Mouse (Mus musculus): ENCODE measurements around the gene A430078G23Rik.

Gene A430078G23Rik

DNA sequence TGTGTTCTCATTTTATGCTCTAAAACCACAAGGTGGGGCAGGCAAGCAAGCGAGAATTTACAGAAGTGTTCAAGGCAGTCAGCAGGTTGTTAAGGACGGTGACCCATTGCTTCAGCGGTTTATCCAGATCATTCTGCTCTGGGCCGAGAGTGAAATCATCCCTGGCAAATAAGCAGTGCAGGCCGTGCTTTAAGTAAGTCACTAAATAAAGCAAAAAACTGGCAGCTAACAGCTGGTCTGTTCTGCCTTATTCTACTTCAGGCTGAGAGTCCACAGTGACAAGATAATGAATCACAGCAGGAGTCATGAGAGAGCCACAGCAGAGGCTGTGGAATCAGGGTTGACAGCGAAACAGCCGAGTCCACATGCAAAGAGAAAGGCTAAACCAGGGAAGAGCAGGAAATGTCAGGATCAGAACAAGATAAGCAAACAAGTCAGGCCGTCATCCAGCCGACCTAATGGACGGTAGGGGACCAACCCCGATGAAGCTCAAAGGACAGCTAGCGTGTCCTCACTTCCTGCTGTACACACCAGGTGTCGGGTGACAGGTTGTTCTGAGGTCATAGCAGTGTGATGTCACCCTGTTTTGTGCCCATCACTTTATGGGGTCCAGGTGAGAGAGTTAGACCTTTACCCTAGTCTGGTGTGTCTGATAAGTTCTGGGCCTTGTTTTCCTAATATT is 4.9 kb upstream of the A430078G23Rik start:
- DNase-seq (ENCODE audit: low spot score), result peak; percentile 65

DNA sequence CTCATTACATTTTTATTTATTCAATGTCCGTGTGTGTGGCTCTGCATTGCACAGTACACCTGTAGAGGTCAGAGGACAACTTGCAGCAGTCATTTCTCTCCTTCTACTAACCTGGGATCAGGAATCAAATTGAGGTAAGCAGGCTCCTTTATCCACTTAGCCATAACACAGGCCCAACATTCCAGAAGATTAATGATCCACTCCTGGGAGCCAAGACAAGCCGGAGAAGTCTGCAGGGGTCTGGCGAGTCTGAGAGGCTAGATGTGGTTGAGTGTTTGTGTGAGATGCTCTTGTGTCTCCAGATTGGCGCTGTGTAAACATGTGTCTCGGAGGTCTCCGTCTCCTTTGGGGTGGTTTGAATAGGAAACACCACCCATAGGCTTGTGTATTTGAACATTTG is 2.5 kb upstream of the A430078G23Rik start:
- no peak for DNase-seq (ENCODE audit: low spot score)

DNA sequence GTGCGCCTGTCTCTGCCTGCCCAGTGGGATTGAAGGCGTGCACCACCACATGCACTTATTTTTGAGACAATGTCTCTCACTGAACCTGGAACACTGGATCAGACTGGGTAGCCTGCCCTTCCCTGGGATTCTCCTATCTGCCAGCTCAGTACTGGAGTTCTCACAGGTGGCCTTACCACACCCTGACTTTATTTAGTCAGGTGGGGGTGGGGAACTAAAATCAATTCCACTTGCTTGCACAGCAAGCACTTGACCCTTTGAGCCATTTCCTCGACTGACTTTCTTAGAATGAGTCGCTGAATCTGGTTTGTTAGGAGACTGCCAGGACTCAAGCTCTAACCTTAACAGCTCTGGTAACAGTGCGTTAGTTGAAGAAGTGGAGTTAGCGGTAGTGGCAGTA is 500 bp upstream of the A430078G23Rik start:
- no peak for DNase-seq (ENCODE audit: low spot score)

DNA sequence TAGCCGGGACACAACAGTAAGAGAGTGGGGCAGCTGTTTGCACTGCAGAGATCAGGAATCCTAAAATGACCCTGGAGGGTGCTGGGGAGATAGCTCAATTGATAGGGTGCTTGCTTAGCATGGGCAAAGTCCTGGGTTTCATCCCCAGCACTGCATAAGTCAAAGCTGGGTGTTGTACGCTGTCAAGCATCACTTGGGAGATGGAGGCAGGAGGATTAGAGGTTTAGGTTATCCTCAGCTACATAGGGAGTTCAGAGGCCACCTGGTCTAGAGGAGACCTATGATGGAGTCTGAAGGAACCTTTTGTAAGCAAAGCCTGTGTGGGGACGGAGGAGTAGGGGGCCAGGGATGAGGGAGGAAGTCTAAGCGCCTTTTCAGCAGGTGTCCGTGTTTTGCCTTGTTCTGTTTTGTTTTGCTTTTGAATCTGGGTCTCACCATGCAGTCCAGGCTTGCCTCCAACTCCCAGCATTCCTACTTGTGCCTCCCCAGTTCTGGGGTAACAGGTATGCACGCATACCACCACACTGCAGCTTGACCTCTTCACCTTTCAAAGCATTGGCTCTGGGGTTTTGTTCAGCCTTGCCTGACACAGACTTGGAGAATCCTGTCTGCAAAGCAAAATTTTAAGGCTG is 712 bp downstream of the A430078G23Rik start:
- no peak for DNase-seq (ENCODE audit: low spot score)

DNA sequence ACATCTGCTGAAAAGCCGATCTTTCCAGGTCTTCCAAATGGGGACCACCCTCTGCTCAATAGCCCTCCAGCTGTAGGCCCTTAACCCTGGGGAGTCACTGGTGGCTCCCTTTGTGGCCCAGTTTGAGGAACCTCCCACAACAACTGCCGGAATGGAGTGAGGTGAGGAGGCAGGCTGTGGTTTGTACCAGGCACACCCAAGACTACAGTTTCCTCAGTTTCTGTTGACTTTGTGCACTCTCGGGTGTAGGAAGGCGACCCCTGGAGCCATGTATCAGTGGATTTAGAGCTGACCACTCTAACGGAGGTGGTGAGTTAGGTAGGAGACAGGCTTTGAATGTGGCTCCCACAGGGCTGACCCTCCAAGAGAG is 1.2 kb downstream of the A430078G23Rik start:
- DNase-seq (ENCODE audit: low spot score), result no peak

DNA sequence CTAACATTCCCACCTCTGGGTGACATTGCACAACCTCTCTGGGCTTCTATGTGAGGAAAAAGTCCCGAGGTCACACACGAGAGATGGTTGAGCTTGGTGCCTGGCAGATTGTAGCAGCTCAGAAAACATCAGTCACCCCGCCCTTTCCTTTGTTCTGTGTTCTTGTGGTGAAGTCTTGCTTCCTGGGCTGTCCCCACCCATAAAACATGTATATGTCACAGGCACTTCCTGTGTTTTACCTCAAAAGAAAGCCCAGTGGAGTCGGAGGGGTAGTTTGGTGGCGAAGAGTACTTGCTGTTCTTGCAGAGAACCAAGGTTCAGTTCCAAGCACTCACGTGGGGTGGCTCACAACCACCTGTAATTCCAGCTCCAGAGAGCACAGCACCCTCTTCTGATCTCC is 2.4 kb downstream of the A430078G23Rik start:
- DNase-seq (ENCODE audit: low spot score), result no peak

DNA sequence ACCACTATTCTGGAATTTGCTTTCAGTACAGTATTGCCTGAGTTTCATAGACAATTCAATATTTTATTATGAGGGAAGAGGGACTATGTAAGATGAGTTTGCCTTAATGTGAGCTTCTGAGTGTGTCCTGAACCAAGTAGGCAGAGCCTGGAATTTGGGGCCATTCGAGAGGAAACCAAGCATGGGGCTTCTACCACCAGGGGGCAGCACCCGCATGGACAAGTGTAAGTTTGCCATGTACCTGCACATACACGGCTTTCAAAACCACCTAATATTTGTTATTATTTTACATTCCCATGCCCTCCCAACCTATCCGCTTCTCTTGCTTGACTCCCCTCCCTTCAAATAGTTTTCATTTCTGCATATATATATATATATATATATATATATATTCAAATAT is 4.8 kb downstream of the A430078G23Rik start:
- DNase-seq (ENCODE audit: low spot score), result peak; percentile 92

DNA sequence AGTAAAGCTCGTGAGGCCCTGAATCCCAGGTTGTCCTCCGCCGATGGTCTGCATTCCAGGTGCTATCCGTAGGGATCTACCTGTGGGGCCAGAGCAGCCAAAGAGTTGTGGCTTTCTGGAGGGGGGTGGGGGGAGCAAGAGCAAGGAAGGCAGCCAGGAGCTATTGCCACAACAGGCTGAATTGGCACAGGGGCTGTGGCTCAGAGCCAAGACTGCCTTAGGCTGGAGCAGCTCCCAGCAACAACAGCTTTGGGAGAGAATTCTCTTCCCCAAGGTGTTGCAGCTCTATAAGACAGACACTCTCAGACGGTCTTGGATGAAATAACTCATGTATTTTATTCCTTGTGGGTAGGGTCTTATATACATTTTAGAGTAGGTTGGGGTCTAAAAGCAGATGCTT is 13.9 kb downstream of the A430078G23Rik start:
- DNase-seq (ENCODE audit: low spot score), result peak; percentile 59

DNA sequence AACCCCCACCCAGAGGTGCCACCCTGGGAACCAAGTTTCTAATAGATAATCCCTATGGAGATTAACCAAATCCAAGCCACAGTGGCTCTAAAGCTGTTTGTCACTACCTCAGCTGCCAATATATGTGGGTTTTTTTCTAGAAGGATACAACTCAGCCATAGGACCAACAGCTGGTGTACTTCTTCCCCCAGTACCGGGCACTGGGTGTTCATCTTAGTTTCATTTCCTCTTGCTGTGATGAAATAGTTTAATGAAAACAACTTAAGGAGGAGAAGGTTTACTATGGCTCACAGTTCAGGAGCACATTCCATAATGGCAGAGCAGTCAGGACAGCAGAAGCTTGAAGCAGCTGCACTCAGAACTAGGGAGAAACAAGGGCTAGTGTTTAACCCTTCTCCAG is 14.9 kb downstream of the A430078G23Rik start:
- no peak for DNase-seq (ENCODE audit: low spot score)

DNA sequence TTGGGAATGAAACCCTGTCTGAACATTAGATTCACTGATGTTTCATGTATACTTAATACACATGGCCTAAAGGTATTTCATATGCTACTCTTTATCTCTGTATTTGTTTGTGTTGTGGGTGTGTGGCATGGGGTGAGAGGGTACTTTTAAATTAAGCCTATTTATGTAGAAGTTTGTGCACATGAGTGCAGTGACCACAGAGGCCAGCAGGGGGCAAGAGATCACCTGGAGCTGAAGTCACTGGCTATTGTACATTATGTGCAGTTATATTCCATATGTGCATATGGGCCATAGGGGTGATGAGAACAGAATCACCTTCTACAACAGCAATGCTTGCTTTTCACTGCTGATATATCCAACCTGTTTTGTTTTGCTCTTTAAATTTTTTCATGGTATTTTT is 22.5 kb downstream of the A430078G23Rik start:
- DNase-seq (ENCODE audit: low spot score), result no peak

DNA sequence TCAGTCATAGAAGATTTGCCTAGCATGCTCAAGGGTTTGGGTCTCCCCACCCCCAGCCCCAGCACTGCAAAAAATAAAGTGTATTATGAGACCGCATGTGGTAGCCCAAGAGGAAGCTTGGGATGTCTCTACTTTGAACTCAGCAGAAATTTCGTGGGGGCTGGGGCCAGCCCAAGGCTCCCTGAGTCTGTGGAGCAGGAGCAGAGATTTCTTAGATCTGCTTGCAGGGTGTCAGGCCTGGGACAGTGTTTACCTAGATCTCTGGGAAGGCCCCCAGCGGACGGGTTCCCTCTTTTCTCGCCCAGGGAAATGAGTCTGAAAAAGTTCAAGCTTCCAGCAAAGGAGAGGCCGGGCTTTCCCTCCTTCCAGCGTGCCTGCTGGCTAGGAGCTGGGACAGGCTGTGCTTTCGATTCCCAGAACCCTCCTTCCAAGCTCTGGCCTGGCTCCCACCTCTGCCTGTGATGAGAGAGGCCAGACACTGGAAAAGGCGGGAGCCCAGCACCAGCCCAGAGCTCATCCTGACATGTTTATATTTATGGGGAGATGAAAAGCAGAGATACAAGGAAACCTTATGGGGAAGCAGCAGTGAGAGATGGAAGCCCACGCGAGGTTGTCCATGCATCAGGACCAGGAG is 23.5 kb downstream of the A430078G23Rik start:
- peak; percentile 39 for DNase-seq (ENCODE audit: low spot score)

DNA sequence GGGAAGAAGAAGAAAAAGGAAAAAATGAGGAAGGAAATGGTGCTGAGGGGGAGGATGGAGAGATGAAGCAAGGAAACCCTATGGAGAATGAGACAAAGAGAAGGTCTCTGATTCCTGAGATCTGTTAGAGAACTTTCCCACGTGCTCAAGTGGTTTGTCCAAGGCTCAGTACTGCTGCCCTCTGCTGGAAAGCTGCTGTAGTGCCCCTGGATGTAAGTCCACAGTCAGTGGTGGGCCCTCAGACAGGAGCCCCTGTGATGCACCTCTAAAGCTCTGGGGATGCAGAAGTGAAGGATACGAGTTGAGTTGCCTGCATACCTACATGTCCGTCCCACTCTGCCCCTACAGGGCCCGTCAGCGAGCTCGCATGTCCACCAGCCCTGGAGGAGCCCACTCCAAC is 34.1 kb downstream of the A430078G23Rik start:
- DNase-seq (ENCODE audit: low spot score), result peak; percentile 82

DNA sequence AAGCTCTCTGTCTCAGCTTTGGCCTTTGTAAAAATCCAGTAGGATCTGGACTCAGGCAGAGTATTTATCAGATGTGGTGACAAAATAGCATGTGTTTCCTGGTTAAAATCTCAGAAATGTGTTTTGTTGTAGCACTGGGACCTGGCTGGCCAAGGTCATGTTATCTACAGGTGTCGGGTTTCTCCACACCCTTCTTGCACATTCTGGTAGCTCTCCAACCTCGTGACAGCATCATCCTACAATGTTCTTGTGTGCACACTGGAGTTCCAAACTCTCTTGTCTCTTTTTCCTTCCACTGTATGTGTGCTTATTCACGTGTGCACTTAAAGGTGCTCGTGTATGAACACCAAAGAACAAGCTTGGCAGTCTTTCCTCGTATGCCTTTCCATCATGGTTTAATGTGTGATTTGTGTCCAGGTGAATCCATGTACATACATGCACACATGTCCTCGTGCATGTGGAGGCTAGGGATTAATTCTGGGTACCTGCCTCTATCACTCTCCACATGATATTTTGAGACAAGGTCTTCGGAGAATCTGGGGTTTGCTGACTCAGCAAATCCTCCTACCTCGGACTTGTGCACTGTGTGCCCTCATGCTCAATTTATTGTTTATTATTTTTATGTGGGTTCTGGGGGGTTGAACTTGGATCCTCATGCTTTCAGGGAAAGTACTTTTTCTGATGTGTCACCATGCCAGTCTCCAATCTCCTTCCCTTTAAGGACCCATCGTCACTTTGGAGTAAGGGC is 35.5 kb downstream of the A430078G23Rik start:
- DNase-seq (ENCODE audit: low spot score), result no peak

DNA sequence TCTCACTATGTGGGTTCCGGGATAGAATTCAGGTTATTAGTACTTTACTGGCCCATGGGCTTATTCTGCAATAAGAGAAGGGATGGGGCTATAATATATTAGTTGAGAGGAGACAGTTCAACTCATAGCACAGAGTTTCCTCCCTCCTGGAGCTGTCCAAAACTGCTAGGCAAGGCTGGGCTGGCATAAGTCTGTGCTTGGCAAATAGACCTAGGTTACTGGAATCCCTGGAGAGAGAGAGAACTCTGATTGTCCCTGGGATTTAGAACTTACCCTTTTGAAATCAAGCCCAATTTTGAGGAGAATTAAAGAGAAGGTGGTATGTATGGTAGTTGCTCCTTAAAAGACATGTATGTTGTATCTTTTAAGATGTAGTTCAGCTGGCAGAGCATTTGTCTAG is 36.3 kb downstream of the A430078G23Rik start:
- peak; percentile 55 for DNase-seq (ENCODE audit: low spot score)

DNA sequence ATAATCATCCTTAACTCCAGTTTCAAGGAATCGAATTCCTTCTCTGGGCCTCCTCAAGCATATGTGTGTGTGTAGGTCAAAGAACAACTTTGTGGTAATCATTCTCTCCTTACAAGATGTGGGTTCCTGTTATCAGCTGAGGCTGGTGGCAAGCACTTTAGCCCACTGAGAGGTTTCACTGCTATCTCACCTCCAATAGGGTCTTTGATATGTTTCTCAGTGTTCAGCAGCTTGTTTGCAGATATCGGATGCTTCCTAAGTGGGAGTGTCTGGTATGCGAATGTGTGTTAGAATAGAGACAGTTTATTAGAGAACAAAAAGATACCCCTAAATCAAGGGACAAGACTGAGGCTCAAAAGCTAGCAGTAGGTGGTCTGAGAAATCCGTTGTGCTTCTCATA is 39.1 kb downstream of the A430078G23Rik start:
- no peak for DNase-seq (ENCODE audit: low spot score)

DNA sequence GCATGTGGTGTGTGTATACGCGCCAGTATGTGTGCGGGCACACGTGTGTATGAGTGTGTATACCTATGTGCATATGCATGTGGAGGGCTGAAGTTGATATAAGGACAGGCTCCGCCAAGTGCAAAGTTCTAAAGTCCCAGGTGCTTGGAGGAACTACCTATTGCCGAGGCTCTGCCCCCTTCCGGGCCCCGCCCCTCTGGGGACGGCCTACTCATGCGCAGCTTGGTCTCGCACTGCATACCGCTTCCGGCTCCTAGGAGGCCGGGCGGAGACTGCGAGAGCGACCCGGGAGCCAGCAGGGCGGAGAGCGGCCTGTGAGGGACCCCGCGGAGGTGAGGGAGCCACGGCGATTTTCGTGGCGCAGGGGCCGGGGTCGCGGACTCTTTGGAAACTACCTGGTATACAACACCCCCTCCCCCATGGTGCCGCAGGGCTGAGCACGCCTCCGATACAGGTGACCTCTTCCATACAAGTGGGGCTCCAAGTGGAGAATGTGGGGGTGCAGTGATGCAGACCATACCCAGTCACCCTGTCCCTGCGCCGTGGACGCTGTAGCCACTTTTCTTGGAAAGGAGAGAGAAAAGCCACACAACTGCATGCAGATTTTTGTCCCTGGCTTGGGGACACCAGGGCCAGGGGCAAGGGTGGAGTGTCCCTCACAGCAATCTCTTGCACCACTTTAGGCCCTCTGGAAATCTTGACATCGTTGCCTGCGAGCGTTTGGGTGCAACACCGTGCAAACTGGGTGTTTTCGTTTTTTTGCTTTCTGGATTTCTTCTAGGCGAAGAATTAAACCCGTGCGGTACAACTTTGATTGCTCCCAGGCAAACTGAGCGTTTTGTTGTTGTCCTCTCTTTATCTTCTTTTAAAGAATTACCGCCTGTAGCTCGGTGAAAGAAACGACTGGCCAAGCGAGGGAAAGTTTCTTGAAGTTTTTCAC is 39.8 kb downstream of the A430078G23Rik start, which contains the start of gene Arhgef18:
TSS of gene Arhgef18 (plus strand) at position 236 of the 940 bp plus-strand sequence.
- peak; percentile 87 for DNase-seq (ENCODE audit: low spot score)

DNA sequence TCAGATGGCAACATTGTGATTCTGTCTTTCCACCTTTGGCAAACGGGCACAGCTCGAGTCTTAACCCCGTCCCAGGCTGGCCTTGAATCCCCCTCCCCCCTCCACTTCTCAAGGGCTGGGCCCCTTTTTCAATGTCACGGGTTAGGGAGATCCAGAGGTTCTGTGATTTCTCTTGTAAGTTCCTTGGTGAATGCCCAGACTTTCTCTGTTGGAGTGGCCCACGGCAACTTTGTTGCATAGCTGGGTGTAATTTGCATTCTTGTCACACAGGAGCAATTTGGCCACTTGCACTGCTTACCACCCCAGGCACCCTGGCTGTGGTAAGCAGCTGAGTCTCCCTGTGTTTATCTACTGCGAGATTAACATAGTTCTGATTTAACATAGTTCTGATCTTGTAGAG is 41.4 kb downstream of the A430078G23Rik start:
- DNase-seq (ENCODE audit: low spot score), result no peak

DNA sequence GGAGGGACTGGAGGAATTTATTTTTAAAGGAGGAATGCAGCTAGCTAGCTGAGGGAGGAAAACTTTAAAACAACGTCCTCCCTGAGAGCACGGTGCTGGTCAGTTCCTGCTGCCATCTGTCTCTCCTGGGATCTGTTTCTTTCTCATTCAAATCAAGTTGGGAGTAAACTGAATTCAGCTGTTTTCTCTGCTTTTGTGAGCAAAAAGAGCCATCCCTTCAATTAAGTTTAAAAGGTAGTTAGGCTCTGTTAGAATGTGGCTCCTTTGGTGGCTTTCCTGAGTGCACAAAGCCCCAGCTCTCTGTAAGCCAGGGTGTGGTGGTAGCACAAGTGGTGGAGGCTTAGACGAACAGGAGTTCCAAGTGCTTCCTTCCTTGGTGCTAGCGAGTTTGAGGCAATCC is 42.0 kb downstream of the A430078G23Rik start:
- no peak for DNase-seq (ENCODE audit: low spot score)

DNA sequence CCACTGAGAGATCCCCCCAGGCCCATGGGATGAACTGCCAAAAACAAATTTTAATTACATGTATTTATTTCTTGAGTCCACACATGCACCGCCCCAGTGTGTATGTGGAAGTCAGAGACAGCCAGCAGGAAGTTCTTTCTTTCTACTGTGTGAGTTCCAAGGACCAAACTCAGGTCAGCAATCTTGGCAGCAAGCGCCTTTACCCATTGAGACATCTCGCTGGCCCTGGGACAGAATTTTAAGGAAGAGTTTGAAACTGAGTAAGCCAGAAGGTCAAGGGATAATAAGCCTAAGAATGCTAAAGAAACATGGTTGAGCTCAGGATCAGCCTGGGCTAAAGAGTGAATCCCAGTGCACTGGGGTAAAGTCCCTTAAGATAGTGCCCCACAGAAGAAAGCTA is 44.4 kb downstream of the A430078G23Rik start:
- DNase-seq (ENCODE audit: low spot score), result peak; percentile 94

DNA sequence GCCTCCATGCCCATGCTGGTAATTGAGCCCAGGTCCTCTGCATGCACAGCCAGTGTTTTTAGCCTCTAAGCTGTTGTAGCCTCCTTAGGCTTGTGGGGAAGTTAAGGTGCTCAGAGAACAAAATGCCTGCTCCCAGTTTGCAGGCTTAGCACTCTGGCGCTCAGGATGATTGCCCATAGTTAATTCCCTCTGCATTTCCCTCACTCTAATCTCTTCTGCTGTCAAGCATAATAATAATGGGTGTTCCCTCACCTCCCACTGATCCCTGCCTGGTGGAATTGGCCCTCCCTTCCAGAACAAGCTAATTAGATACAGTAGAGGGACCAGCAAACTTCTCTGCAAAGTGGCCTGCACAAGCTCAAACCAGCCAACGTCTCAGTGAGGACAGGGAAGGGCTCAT is 47.3 kb downstream of the A430078G23Rik start:
- no peak for DNase-seq (ENCODE audit: low spot score)

DNA sequence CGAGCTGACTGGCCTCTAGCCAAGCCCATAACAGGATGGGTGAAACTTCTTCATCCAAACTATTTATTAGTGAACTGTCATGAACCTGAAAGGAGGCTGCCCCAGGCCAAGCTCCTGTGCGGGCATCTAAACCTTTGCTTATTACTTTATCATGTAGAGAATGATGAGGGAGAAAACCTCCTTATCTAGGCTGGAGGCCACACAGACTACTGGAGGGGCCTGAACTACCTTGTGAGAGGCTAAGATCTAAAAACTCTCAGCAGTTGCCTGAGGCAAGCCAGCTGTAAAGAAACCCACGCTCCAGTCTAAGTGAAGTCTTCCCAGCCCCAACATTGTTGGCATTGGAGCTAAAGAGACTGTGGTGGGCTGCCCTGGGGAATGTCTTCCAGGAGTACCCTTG is 54.2 kb downstream of the A430078G23Rik start:
- no peak for DNase-seq (ENCODE audit: low spot score)

DNA sequence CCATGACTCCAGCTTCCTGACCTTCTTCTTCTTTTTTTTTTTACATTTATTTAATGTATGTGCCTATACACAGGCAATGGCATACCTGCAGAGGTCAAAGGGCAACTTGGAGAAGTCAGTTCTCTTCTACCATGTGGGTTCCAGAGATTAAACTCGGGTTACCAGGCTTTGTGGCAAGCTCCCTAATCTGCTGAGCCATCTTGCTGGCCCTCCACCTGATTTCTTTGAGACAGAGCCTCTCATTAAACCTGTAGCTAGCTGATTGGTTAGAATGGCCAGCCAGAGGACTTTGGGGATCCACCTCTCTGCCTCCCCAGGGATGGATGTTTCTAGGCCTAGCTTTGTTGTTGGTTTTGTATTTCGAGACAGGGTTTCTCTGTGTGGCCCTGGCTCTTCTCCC is 57.9 kb downstream of the A430078G23Rik start:
- DNase-seq (ENCODE audit: low spot score), result no peak

Measured in adipocyte (in vitro differentiated cells).